Mouse (Mus musculus) CD4-positive, CD25-positive, alpha-beta regulatory T cell, adult 4 months (primary cell): Measurements from ENCODE around the gene Avp. TPM values are rescaled to one million over a fixed set of nuclear protein-coding genes. Genes with fewer than 3 reads are reported as not detected.
A peak's percentile ranks its signal among the peaks of the same experiment; 100 is the strongest.

Source experiments
- ATAC-seq: one replicate; pipeline ENCODE4 v1.8.0; 2017
- polyA plus RNA-seq, 2 experiments: library from polyadenylated mRNA; unstranded; fragments of 100-300 nt; shearing (Covaris generic); gene quantifications; one replicate each; pipeline ENCODE4 v1.2.1; 2017

Gene Avp
- polyA plus RNA-seq, 2 experiments from 2014 or later: not detected

GRCm38 (mm10) chr2:130569926-130570325 lies 12.4 kb downstream of the Avp start:
- ATAC-seq: no peak

DNA sequence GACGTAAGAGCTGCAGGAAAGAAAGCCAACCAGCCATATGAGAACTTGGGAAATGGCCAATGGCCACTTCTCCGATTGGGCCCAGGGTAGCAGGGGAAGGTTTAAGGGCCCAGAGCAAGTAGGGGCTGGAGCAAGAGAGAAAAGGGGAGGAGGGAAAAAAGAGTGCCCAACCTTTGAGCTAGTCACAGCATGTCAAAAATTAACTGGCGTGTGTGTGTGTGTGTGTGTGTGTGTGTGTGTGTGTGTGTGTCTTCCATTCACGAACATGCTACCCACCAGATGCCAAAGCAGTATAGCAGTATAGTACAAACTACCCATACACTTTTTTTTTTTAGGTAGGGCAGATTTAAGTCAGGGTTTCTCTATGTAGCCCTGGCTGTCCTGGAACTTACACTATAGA lies 13.4 kb downstream of the Avp start:
- ATAC-seq: no peak

GRCm38 (mm10) chr2:130564983-130565382 lies 17.4 kb downstream of the Avp start:
- no peak for ATAC-seq

DNA sequence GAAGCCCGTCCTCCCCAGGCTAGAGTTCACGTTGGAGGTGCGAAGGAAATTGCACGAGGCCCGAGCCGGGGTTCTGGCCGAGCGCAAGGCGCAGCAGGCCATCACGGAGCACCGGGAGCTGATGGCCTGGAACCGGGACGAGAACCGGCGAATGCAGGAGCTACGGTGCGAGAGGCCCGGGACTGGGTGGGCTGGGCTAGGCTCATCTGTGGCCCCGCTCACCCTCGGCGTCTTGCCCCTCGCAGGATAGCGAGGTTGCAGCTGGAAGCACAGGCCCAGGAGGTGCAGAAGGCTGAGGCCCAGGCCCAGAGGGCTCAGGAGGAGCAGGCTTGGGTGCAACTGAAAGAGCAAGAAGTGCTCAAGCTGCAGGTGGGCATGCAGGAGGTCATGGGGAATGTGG lies 18.3 kb downstream of the Avp start:
- no peak for ATAC-seq

- ATAC-seq: peak; percentile 99
Measured at GRCm38 (mm10) chr2:130563212-130564055, 18.9 kb downstream of the Avp start, which contains the start of gene Mrps26. Gene Mrps26 (plus strand): TSS chr2:130563742.

GRCm38 (mm10) chr2:130558015-130558414 lies 24.3 kb downstream of the Avp start:
- ATAC-seq: no peak

- ATAC-seq: no peak
Measured at GRCm38 (mm10) chr2:130557462-130557861, 24.9 kb downstream of the Avp start.

GRCm38 (mm10) chr2:130556292-130556691 lies 26.1 kb downstream of the Avp start:
- no peak for ATAC-seq

GRCm38 (mm10) chr2:130554841-130555240 lies 27.5 kb downstream of the Avp start:
- ATAC-seq: no peak

DNA sequence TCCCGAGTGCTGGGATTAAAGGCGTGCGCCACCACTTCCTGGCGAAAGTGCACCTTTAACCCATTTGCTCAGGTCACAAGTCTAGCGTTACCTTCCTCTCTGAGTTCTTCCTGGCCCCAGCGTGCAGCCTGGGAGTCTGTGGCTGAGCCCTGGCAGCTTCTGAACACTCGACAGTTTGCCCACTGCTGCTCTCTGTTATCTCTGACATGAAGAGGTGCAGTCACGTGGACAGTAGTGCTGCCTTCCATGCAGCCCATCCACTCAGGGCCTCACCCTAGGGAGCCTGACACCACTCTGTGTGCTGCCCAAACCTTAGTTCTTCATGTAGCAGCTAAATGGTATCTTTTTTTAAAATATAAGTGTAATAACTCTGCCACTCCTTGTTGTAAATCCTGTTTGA lies 35.4 kb downstream of the Avp start:
- ATAC-seq: no peak

DNA sequence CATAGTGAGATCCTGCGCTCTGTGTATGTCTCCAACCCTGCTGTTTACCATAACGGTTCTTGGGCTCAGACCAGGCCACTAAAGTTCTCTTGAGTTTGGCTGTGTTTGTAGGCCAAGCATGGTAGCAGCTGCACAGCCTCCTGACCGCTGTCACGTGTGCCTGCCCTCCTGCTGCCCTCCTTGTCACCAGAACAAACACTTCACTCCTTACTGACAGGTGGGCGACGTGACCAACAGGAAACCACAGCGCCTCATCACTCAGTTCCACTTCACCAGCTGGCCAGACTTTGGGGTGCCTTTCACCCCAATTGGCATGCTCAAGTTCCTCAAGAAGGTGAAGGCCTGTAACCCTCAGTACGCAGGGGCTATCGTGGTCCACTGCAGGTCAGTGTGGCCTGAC lies 42.1 kb downstream of the Avp start:
- ATAC-seq: peak; percentile 13

DNA sequence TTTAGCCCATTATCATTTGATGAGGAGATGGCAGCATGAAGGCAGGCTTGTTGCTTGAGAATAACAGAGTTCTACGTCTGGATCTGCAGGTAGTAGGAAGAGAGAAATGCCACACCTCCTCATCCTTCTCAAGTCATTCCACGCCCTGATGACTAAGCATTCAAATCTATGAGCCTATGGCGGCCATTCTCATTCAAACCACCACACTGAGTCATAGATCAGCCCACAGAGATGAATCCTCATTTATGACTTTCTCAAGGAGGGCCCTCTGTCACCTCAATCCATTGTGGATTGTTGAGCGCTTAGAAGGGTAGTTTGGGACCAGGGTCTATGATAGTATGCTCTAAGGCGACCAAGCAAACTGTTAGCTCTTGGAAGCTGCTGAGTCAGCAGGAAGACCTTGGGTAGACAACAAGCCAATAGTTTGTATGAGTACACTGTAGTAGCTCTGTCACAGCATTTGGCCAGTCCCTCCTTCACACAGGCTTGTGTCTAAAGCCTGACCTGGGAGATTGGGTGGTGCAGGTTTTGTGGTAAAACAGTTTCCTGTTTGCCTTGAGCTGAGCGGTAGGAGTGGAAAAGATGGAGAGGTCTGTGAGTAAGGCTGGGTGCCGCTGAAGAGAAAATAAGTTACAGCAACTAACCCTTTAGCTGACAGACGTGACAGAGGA lies 43.3 kb downstream of the Avp start:
- peak; percentile 78 for ATAC-seq

GRCm38 (mm10) chr2:130536890-130537289 lies 45.5 kb downstream of the Avp start:
- no peak for ATAC-seq

DNA sequence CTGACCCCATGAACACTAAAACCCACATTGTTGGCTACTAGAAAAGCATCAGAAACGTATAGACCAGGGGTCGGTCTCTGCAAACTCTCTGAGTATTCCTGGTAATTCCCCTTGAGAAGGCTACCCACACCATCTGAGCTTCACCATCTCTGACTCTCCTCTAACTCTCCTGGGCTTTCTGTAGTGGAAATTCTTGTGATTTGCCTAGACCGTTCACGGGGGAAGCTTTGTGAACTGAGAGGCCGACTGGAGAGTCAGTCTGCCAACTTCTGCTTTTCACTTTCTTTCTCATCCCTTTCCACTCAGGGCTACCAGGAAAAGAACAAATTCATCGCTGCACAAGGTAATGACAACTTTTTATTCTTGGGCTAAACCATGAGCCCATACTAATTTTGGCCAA lies 47.3 kb downstream of the Avp start:
- ATAC-seq: no peak

DNA sequence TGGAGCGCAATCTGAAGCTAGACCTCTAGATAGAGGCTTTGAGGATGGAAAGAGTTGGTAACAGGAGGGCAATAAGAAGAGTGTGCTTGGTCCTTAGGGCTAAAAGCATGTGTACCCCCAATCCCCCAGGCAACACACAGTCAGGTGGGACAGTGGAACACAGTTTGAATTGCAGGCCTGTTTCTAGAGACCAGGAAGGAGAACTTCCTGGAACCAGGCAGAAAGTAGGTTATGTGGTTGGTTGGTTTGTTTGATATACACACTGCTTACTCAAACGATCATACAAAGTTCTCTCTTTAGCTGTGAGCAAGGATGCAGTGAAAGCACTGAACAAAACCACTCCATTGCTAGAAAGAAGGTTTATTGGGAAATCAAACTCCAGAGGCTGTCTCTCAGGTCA lies 50.2 kb downstream of the Avp start:
- no peak for ATAC-seq

Other genes starting within 250 kb of the Avp start
- gene Cpxm1, start 185.0 kb downstream of the Avp start, polyA plus RNA-seq: under 1 TPM in 1 of 2 experiments, not detected in 1; 0.48 TPM
- gene Gm28372, start 177.3 kb downstream of the Avp start, polyA plus RNA-seq: not detected
- gene 1700020A23Rik, start 177.3 kb downstream of the Avp start, polyA plus RNA-seq: not detected
- gene Tmem239, start 176.1 kb downstream of the Avp start, polyA plus RNA-seq: not detected
- gene Vps16, start 158.2 kb downstream of the Avp start, polyA plus RNA-seq: 100 to 1,000 TPM; 243 to 271 TPM
- gene Pced1a, start 157.9 kb downstream of the Avp start, polyA plus RNA-seq: 10 to 100 TPM; 10.1 to 17.8 TPM
- 10 to 100 TPM; 62.5 to 63.1 TPM for gene Ptpra, start 132.3 kb downstream of the Avp start, polyA plus RNA-seq
- gene Mrps26, start 18.8 kb downstream of the Avp start, polyA plus RNA-seq: 10 to 100 TPM; 22.9 to 28.7 TPM
- gene Oxt, start 6.4 kb downstream of the Avp start, polyA plus RNA-seq: not detected
- gene Fastkd5, start 47.5 kb upstream of the Avp start, polyA plus RNA-seq: 10 to 100 TPM; 12.0 to 12.5 TPM
- gene Ubox5, start 47.5 kb upstream of the Avp start, polyA plus RNA-seq: 10 to 100 TPM in 1 of 2 experiments, 1 to 10 TPM in 1; 8.4 to 14.8 TPM
- under 1 TPM; 0.15 to 0.35 TPM for gene Lzts3, start 60.2 kb upstream of the Avp start, polyA plus RNA-seq
- gene Ddrgk1, start 82.1 kb upstream of the Avp start, polyA plus RNA-seq: 100 to 1,000 TPM; 121 to 145 TPM
- 10 to 100 TPM; 43.6 to 49.7 TPM for gene Itpa, start 85.1 kb upstream of the Avp start, polyA plus RNA-seq
- gene Slc4a11, start 115.0 kb upstream of the Avp start, polyA plus RNA-seq: under 1 TPM in 1 of 2 experiments, not detected in 1; 0.41 TPM